Mouse (Mus musculus) ES-E14 (cell line): ENCODE results near the gene Tepp. TPM values are rescaled to one million over a fixed set of nuclear protein-coding genes. Genes with fewer than 3 reads are reported as not detected.

Source experiments
- DNase-seq: peaks from one replicate; pipeline ENCODE4 v3.0.0-alpha.2; 2013; ENCODE audit warnings: low read depth, low spot score
- H3K27ac ChIP-seq: 2 replicates; pipeline ENCODE4 v1.5.1; 2012; ENCODE audit warnings: low read depth, mild to moderate bottlenecking, low read length, moderate library complexity, mixed read lengths; ENCODE audit not compliant: poor library complexity, insufficient read depth, severe bottlenecking
- H3K36me3 ChIP-seq: 2 replicates; pipeline ENCODE4 v1.6.1; 2012; ENCODE audit warnings: mild to moderate bottlenecking, low read length, moderate library complexity, mixed read lengths; ENCODE audit not compliant: control insufficient read depth, poor library complexity, insufficient read depth, severe bottlenecking
- H3K4me1 ChIP-seq, 2 experiments: fragments of 150-350 bp in 1 of 2; sonication (generic) in 1 of 2; 2 replicates each; pipeline ENCODE4 v1.6.1; 2012; ENCODE audit warnings: low read length in 2 of 2, mild to moderate bottlenecking in 1 of 2, mixed read lengths in 1 of 2; ENCODE audit not compliant: control insufficient read depth in 2 of 2, insufficient read depth in 2 of 2, poor library complexity in 1 of 2
- H3K4me3 ChIP-seq, 2 experiments: fragments of 150-350 bp in 1 of 2; sonication (generic) in 1 of 2; 2 replicates each; pipeline ENCODE4 v1.5.1; 2012; ENCODE audit warnings: low read length in 2 of 2, low read depth in 1 of 2, mild to moderate bottlenecking in 1 of 2, mixed read lengths in 1 of 2; ENCODE audit not compliant: insufficient read depth in 1 of 2, poor library complexity in 1 of 2, severe bottlenecking in 1 of 2
- H3K9ac ChIP-seq: 2 replicates; pipeline ENCODE4 v1.6.1; 2012; ENCODE audit warnings: low read depth, mild to moderate bottlenecking, low read length, mixed read lengths; ENCODE audit not compliant: poor library complexity, insufficient read depth, severe bottlenecking
- H3K9me3 ChIP-seq: fragments of 150-350 bp; sonication (generic); 2 replicates; pipeline ENCODE4 v1.6.1; 2012; ENCODE audit warnings: low read depth, mild to moderate bottlenecking, low read length; ENCODE audit not compliant: control insufficient read depth, insufficient read depth
- CHD2 ChIP-seq: IDR thresholded peaks from 2 replicates; pipeline ENCODE4 v1.6.1; 2014; ENCODE audit warnings: mild to moderate bottlenecking, low read depth, low read length, inconsistent platforms
- HCFC1 ChIP-seq: IDR thresholded peaks from 2 replicates; pipeline ENCODE4 v1.6.1; 2012; ENCODE audit warnings: low read length, inconsistent platforms, borderline replicate concordance; ENCODE audit not compliant: insufficient read depth
- MAFK ChIP-seq: IDR thresholded peaks from 2 replicates; pipeline ENCODE4 v1.6.1; 2014; ENCODE audit warnings: mild to moderate bottlenecking, low read depth, low read length, inconsistent platforms; ENCODE audit not compliant: insufficient read depth
- ZC3H11A ChIP-seq: IDR thresholded peaks from 2 replicates; pipeline ENCODE4 v1.6.1; 2012; ENCODE audit warnings: low read depth, mild to moderate bottlenecking, inconsistent platforms, low read length, borderline replicate concordance
- ZNF384 ChIP-seq: IDR thresholded peaks from 2 replicates; pipeline ENCODE4 v1.6.1; 2012; ENCODE audit warnings: low read depth, low read length, inconsistent platforms
- in situ Hi-C, 2 experiments: fragments of 600-800 bp; cut with MboI; formaldehyde crosslinking; loops; one replicate each; pipeline ENCODE4 v1.15.1; 2025; ENCODE audit warnings: low sequenced_read_pairs in 2 of 2, inconsistent platforms in 1 of 2; ENCODE audit not compliant: unreplicated experiment in 2 of 2
- total RNA-seq: library from RNA; depleted of rRNA; stranded (reverse); fragments of 300-350 nt; gene quantifications from 2 replicates; pipeline ENCODE4 v1.2.3, GENCODE M21; 2012

Gene Tepp
- total RNA-seq, 1 experiment, result 0.45 TPM

DNA sequence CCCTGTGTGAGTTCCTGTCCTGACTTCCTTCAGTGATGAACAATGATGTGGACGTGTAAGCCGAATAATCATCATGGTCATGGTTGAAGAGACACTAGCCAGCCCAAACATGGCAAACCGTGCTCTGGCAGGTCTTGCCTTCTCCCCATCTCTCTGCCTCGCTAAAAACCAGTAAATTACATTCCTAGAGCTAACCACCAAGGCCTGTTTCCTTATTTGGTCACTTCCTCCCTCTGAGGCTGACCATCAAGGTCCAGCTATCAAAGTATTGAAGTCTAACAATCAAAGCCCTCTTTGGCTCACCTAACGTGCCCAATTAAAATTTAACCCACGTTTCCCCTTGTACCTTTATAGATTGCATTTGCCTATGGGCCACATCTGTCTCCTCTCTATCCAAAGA is 51.9 kb downstream of the Tepp start:
- in situ Hi-C loops, result no loop called here
- Histone ChIP-seq H3K36me3 (no peaks in the 10 kb centered on the region), H3K27ac (no peak overlapping the region), H3K9me3 (no peaks in the 10 kb centered on the region), H3K4me1 (peaks cover 0 to 4% of the 10 kb centered on the region in 2 experiments; a peak in 1 of 4 replicates), H3K9ac (no peak overlapping the region), H3K4me3 (no peak overlapping the region)
- DNase-seq, result no peak
- TF ChIP-seq HCFC1 (no peak), MAFK (no peak), ZC3H11A (no peak), ZNF384 (no peak), CHD2 (no peak)

GRCm38 (mm10) chr8:95363849-95364248 is 53.5 kb downstream of the Tepp start:
- no peaks in the 10 kb centered on the region for H3K9me3 ChIP-seq
- H3K4me1 ChIP-seq, result peaks cover 0 to 2% of the 10 kb centered on the region in 2 experiments; a peak in 2 of 4 replicates
- no peak for DNase-seq
- TF ChIP-seq MAFK (no peak), ZNF384 (no peak), CHD2 (no peak), HCFC1 (no peak), ZC3H11A (no peak)
- H3K4me3 ChIP-seq, result no peak overlapping the region
- H3K36me3 ChIP-seq, result no peaks in the 10 kb centered on the region
- in situ Hi-C loops, result no loop called here
- H3K27ac ChIP-seq, result no peak overlapping the region
- no peak overlapping the region for H3K9ac ChIP-seq

DNA sequence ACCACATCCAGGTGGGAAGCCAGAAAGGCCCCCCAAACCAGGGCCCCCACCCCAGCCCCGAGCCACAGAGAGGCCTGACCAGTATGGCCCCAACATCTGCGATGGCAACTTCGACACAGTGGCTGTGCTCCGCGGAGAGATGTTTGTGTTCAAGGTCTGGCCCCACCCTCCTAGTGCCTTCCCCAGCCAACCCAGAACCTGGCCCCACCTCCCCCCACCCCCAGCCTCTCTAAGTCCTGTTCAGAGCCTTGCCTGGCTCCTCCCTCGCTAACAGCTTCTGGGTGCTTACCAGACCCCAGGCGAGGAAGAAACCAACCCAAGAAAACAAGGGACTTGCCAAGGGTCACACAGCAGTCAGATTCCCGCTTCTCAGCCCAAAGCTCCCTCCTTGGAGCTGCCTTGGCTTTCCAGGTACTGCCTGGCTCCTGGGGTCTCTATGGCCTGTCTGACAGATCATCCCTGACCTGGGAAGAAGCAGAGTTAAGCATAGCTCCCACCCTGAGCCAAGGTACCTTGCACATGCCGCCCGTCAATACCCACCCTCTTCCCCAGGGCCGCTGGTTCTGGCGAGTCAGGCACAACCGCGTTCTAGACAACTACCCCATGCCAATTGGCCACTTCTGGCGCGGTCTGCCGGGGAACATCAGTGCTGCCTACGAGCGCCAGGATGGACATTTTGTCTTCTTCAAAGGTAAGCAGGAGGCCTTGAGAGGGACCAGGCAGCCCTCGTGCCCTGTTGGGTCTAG is 59.4 kb downstream of the Tepp start:
- H3K9me3 ChIP-seq, result no peaks in the 10 kb centered on the region
- in situ Hi-C loops, result no loop called here
- H3K36me3 ChIP-seq, result no peaks in the 10 kb centered on the region; the same call in 1 of the 2 replicates
- peak; percentile 83 for DNase-seq
- H3K27ac ChIP-seq, result 0 out of 2 replicates have a peak overlapping the region, but pooled peaks have one; percentile 13
- H3K9ac ChIP-seq, result peak overlapping the region; percentile 50; the same call in 1 of the 2 replicates
- TF ChIP-seq ZNF384 (no peak), CHD2 (no peak)
- H3K4me3 ChIP-seq, result peak overlapping the region; percentile 48 to 65
- peaks cover 0 to 21% of the 10 kb centered on the region in 2 experiments; a peak in 2 of 4 replicates for H3K4me1 ChIP-seq

DNA sequence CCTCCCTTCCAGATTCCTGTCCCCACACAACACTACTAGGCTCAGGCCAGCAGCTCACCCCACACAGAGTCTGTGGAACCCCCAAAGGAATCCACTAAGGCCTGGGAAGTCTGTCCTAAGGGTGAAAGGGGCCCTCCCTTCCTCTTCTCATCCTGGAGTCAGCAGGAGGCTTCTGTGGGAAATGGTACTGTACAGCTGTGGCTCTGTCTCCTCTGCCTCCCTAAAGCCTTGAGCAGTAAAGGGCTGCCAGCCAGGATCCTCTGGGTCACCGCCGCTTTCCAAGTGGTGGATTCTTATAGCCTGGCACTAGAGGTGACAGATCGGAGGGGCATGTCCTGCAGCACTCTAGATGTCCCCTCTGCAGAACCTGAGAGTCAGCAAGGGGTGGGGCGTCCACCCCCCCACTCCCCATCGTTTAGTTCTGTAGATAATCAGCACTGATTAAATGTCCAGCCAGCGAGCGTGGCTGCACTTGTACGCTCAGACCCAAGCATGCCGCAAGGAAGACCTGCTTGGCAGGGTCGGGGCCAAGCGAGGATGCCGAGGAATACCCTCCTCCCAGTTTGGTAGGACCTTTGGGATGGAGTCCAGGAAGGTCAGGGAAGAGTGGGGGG is 63.1 kb downstream of the Tepp start:
- H3K4me3 ChIP-seq, result no peak overlapping the region
- no peaks in the 10 kb centered on the region for H3K9me3 ChIP-seq
- no peak for TF ChIP-seq ZC3H11A
- no peak for TF ChIP-seq HCFC1
- no peak for TF ChIP-seq CHD2
- no peak for TF ChIP-seq MAFK
- TF ChIP-seq ZNF384, result no peak
- no peak overlapping the region for H3K27ac ChIP-seq
- in situ Hi-C loops, result no loop called here
- H3K4me1 ChIP-seq, result peaks cover 0 to 21% of the 10 kb centered on the region in 2 experiments; a peak in 2 of 4 replicates
- no peak for DNase-seq
- H3K36me3 ChIP-seq, result no peaks in the 10 kb centered on the region; the same call in 1 of the 2 replicates
- H3K9ac ChIP-seq, result no peak overlapping the region
